Mouse (Mus musculus): ENCODE measurements around the gene Sumf1.

GRCm38 (mm10) chr6:108227461-108227860 is 42.1 kb upstream of the Sumf1 start:
- no peak for TF ChIP-seq MAX (IDR thresholded peaks at IDR 0.05; ENCODE audit: low read length)
- TF ChIP-seq MEF2A (IDR thresholded peaks at IDR 0.05; ENCODE audit: borderline replicate concordance, low read depth, low read length) = no peak

All from CH12.LX (cell line).